Mouse (Mus musculus) olfactory bulb, adult 2 months (tissue): Measurements from ENCODE around the gene Speg. TPM values are rescaled to one million over a fixed set of nuclear protein-coding genes. Genes with fewer than 3 reads are reported as not detected.

ENCODE experiments used
- H3K27ac ChIP-seq: fragments of 200-500 bp; 2 replicates; pipeline ENCODE4 v1.5.1; 2012; ENCODE audit warnings: low read depth, low read length; ENCODE audit not compliant: insufficient read depth
- H3K4me1 ChIP-seq: fragments of 200-500 bp; 2 replicates; pipeline ENCODE4 v1.6.1; 2012; ENCODE audit warnings: low read length; ENCODE audit not compliant: control insufficient read depth, insufficient read depth
- H3K4me3 ChIP-seq: fragments of 200-500 bp; 2 replicates; pipeline ENCODE4 v1.5.1; 2012; ENCODE audit warnings: mild to moderate bottlenecking, low read depth, low read length, moderate library complexity; ENCODE audit not compliant: insufficient read depth
- CTCF ChIP-seq: fragments of 200-500 bp; IDR thresholded peaks from 2 replicates; pipeline ENCODE4 v1.5.1; 2012; ENCODE audit warnings: low read depth, mild to moderate bottlenecking, low read length, moderate library complexity; ENCODE audit not compliant: insufficient read depth
- POLR2A ChIP-seq: fragments of 200-500 bp; IDR thresholded peaks from 2 replicates; pipeline ENCODE4 v1.6.1; 2012; ENCODE audit warnings: mild to moderate bottlenecking, low read depth, low read length, moderate library complexity; ENCODE audit not compliant: insufficient read depth
- WGBS: fragments of 180-500 bp; shearing (Covaris S2); methylation state at CpG from one replicate; pipeline ENCODE4 v1.1.7; 2018; 5-methylcytosine and 5-hydroxymethylcytosine counted together
- polyA plus RNA-seq: library from polyadenylated mRNA; stranded (reverse); fragments of >200 nt; gene quantifications from 2 replicates; pipeline ENCODE4 v1.2.4, GENCODE M21; 2012; ENCODE audit warnings: low replicate concordance; ENCODE audit not compliant: missing spikeins, insufficient read depth, insufficient read length

The Speg gene
- polyA plus RNA-seq, 1 experiment: not detected

- no peak for TF ChIP-seq CTCF
- Histone ChIP-seq H3K27ac (no peak overlapping the region), H3K4me1 (peaks cover 20% of the 10 kb centered on the region), H3K4me3 (no peak overlapping the region)
- 55% methylated on average over 4 of the region's 4 CpGs for WGBS
Observed at GRCm38 (mm10) chr1:75361750-75362149, 13.3 kb upstream of the Speg start.

GRCm38 (mm10) chr1:75363868-75364267, 11.2 kb upstream of the Speg start:
- H3K27ac ChIP-seq: no peak overlapping the region
- WGBS: 90% methylated on average over 3 of the region's 3 CpGs

GRCm38 (mm10) chr1:75365510-75366137, 9.5 kb upstream of the Speg start:
- WGBS: 25% methylated on average over 14 of the region's 14 CpGs
- no peak for TF ChIP-seq POLR2A
- TF ChIP-seq CTCF: no peak
- Histone ChIP-seq H3K4me3 (no peak overlapping the region), H3K27ac (no peak overlapping the region; the same call in 1 of the 2 replicates), H3K4me1 (peaks cover 9% of the 10 kb centered on the region)

More at GRCm38 (mm10) chr1:75363868-75364267, 11.2 kb upstream of the Speg start:
- TF ChIP-seq POLR2A (no peak), CTCF (no peak)
- peaks cover 24% of the 10 kb centered on the region for H3K4me1 ChIP-seq
- no peak overlapping the region for H3K4me3 ChIP-seq

- no peak overlapping the region for H3K4me3 ChIP-seq
- no peak overlapping the region for H3K27ac ChIP-seq
- H3K4me1 ChIP-seq: peaks cover 8% of the 10 kb centered on the region; the same call in 1 of the 2 replicates
- 61% methylated on average over 25 of the region's 25 CpGs for WGBS
- no peak for TF ChIP-seq CTCF
- no peak for TF ChIP-seq POLR2A
Observed at GRCm38 (mm10) chr1:75369360-75369983, 5.6 kb upstream of the Speg start.

- peaks cover 11% of the 10 kb centered on the region for H3K4me1 ChIP-seq
- H3K4me3 ChIP-seq: no peak overlapping the region
- 63% methylated on average over 13 of the region's 13 CpGs for WGBS
- TF ChIP-seq CTCF (no peak), POLR2A (no peak)
- H3K27ac ChIP-seq: no peak overlapping the region
Observed at GRCm38 (mm10) chr1:75369984-75370660, 5.0 kb upstream of the Speg start.

GRCm38 (mm10) chr1:75371317-75372095, 3.6 kb upstream of the Speg start:
- Histone ChIP-seq H3K27ac (no peak overlapping the region), H3K4me1 (peaks cover 13% of the 10 kb centered on the region), H3K4me3 (no peak overlapping the region)
- WGBS: 69% methylated on average over 13 of the region's 13 CpGs
- TF ChIP-seq CTCF: peak; percentile 11; the same call in 1 of the 2 replicates
- no peak for TF ChIP-seq POLR2A

GRCm38 (mm10) chr1:75372450-75372849, 2.6 kb upstream of the Speg start:
- 81% methylated on average over 3 of the region's 3 CpGs for WGBS
- Histone ChIP-seq H3K4me1 (peaks cover 7% of the 10 kb centered on the region), H3K4me3 (no peak overlapping the region), H3K27ac (no peak overlapping the region)
- TF ChIP-seq CTCF (no peak), POLR2A (no peak)

GRCm38 (mm10) chr1:75373276-75373675, 1.8 kb upstream of the Speg start:
- Histone ChIP-seq H3K4me3 (no peak overlapping the region), H3K4me1 (peaks cover 7% of the 10 kb centered on the region), H3K27ac (no peak overlapping the region)
- TF ChIP-seq CTCF: no peak
- no peak for TF ChIP-seq POLR2A
- 77% methylated on average over 3 of the region's 3 CpGs for WGBS
